In genomic region chr1:134803286-134804117, GRCm38 (mm10) we compare ENCODE assay signal across 7 mouse cellular contexts.
DNase-seq lines count a peak whose midpoint lies in the region; ATAC-seq and TF ChIP-seq lines count a peak whose summit lies in the region.

No protein-coding gene starts in this region.

- H3K36me3 ChIP-seq in lung, postnatal 0 days (ENCODE audit: insufficient read depth, low read length), result no peaks in the 10 kb centered on the region

- ATAC-seq in lung, postnatal 0 days, result peak; percentile 83

- TF ChIP-seq EP300 in lung, postnatal 0 days (IDR thresholded peaks at IDR 0.05), result peak; percentile 61; the same call in 1 of the 2 replicates

- peak; percentile 96 for DNase-seq in NIH3T3 (ENCODE audit: low read depth)
- DNase-seq in adrenal gland, adult 2 months, result peak; percentile 82
- peak; percentile 57 to 78 for DNase-seq in gastrocnemius, postnatal 4 days (ENCODE audit: low spot score in 2 of 2)
- DNase-seq in kidney, adult 8-10 months, result peak; percentile 62 to 66
- DNase-seq in lung, postnatal 0 days (ENCODE audit: low spot score), result peak; percentile 95
- DNase-seq in urinary bladder, postnatal 36 days (ENCODE audit: low spot score in 2 of 2), result peak; percentile 59 to 72
- DNase-seq in layer of hippocampus, postnatal 14 days (ENCODE audit: low spot score in 2 of 2), result no peak

- peak overlapping the region; percentile 52 for H3K4me2 ChIP-seq in lung, postnatal 0 days (replicated peaks; ENCODE audit: low read depth, low read length)

- no peak for TF ChIP-seq CTCF in lung, postnatal 0 days (IDR thresholded peaks at IDR 0.05)

- no peaks in the 10 kb centered on the region for H3K9me3 ChIP-seq in lung, postnatal 0 days (ENCODE audit: low read length)

- peaks cover 12% of the 10 kb centered on the region for H3K4me1 ChIP-seq in lung, postnatal 0 days (ENCODE audit: insufficient read depth, low read depth, low read length)

- H3K4me3 ChIP-seq in lung, postnatal 0 days (ENCODE audit: low read depth, low read length), result peak overlapping the region; percentile 33

- H3K27me3 ChIP-seq in lung, postnatal 0 days (replicated peaks; ENCODE audit: insufficient read depth, low read length), result no peaks in the 10 kb centered on the region

- WGBS in lung, postnatal 0 days, result 18% methylated on average over 16 of the region's 16 CpGs

- peak overlapping the region; percentile 32 for H3K9ac ChIP-seq in lung, postnatal 0 days (replicated peaks; ENCODE audit: low read depth)

- peak overlapping the region; percentile 95 for H3K27ac ChIP-seq in lung, postnatal 0 days (ENCODE audit: low read length)

Comparison
In these comparisons a context has a peak if more than half of its experiments do, and no peak if none do; other contexts are left out.
1. DNase-seq: peak in NIH3T3 (single experiment), adrenal gland, adult 2 months (single experiment), gastrocnemius, postnatal 4 days (2 of 2), kidney, adult 8-10 months (2 of 2), lung, postnatal 0 days (single experiment) and urinary bladder, postnatal 36 days (2 of 2); none in layer of hippocampus, postnatal 14 days (0 of 2).